Mouse (Mus musculus) liver, embryonic 12.5 days (tissue): ENCODE measurements around the gene Eng. TPM values are rescaled to one million over a fixed set of nuclear protein-coding genes. Genes with fewer than 3 reads are reported as not detected.

Source experiments
- ATAC-seq: fragments of 200-750 bp; cut with Nextera tagmentation; 2 replicates; pipeline ENCODE4 v1.8.0; 2017; ENCODE audit warnings: moderate number of reproducible peaks, mild to moderate bottlenecking, moderate library complexity
- H3K27ac ChIP-seq: fragments of 300-500 bp; sonication (generic); 2 replicates; pipeline ENCODE4 v1.5.1; 2016; ENCODE audit warnings: mild to moderate bottlenecking
- H3K27me3 ChIP-seq: fragments of 300-500 bp; sonication (generic); replicated peaks from 2 replicates; pipeline ENCODE4 v1.6.1; 2016; ENCODE audit warnings: mild to moderate bottlenecking, moderate library complexity
- H3K36me3 ChIP-seq: fragments of 300-500 bp; sonication (generic); 2 replicates; pipeline ENCODE4 v1.6.1; 2016; ENCODE audit warnings: mild to moderate bottlenecking, moderate library complexity
- H3K4me1 ChIP-seq: fragments of 300-500 bp; sonication (generic); 2 replicates; pipeline ENCODE4 v1.6.1; 2016
- H3K4me2 ChIP-seq: fragments of 300-500 bp; sonication (generic); 2 replicates; pipeline ENCODE4 v1.6.1; 2016; ENCODE audit warnings: mild to moderate bottlenecking, moderate library complexity
- H3K4me3 ChIP-seq: fragments of 300-500 bp; sonication (generic); 2 replicates; pipeline ENCODE4 v1.5.1; 2016; ENCODE audit warnings: mild to moderate bottlenecking, moderate library complexity
- H3K9ac ChIP-seq: fragments of 300-500 bp; sonication (generic); 2 replicates; pipeline ENCODE4 v1.6.1; 2016; ENCODE audit warnings: mild to moderate bottlenecking, moderate library complexity
- H3K9me3 ChIP-seq: fragments of 300-500 bp; sonication (generic); replicated peaks from 2 replicates; pipeline ENCODE4 v1.6.1; 2016; ENCODE audit warnings: mild to moderate bottlenecking, moderate library complexity
- WGBS: fragments of 180-500 bp; shearing (Covaris S2); methylation state at CpG from one replicate; pipeline ENCODE4 v1.1.7; 2016; ENCODE audit not compliant: insufficient replicate concordance; 5-methylcytosine and 5-hydroxymethylcytosine counted together
- polyA plus RNA-seq: library from polyadenylated mRNA; unstranded; fragments of >200 nt; fragmentation: Nextera tagmentation; extraction: Ambion mirVana; gene quantifications from 2 replicates; pipeline ENCODE4 v1.2.1, GENCODE M21; 2016

The Eng gene
- polyA plus RNA-seq, 1 experiment from 2014 or later: 35.4 TPM

- peaks cover 83% of the 10 kb centered on the region for H3K36me3 ChIP-seq
- WGBS: 90% methylated on average over 7 of the region's 7 CpGs
Measured at GRCm38 (mm10) chr2:32705018-32705417, 58.6 kb downstream of the Eng start.

GRCm38 (mm10) chr2:32706971-32707370 is 60.6 kb downstream of the Eng start:
- no peaks in the 10 kb centered on the region for H3K9me3 ChIP-seq
- 89% methylated on average over 6 of the region's 6 CpGs for WGBS
- no peak overlapping the region for H3K9ac ChIP-seq
- H3K27me3 ChIP-seq: no peaks in the 10 kb centered on the region
- H3K27ac ChIP-seq: no peak overlapping the region
- ATAC-seq: no peak
- H3K4me3 ChIP-seq: no peak overlapping the region
- H3K4me1 ChIP-seq: peaks cover 30% of the 10 kb centered on the region
- peaks cover 98% of the 10 kb centered on the region for H3K36me3 ChIP-seq
- H3K4me2 ChIP-seq: no peak overlapping the region

More at GRCm38 (mm10) chr2:32705018-32705417, 58.6 kb downstream of the Eng start:
- no peaks in the 10 kb centered on the region for H3K9me3 ChIP-seq
- H3K27ac ChIP-seq: peak overlapping the region; percentile 59
- H3K4me3 ChIP-seq: no peak overlapping the region
- H3K4me1 ChIP-seq: peaks cover 16% of the 10 kb centered on the region
- H3K27me3 ChIP-seq: no peaks in the 10 kb centered on the region
- no peak for ATAC-seq
- no peak overlapping the region for H3K4me2 ChIP-seq
- no peak overlapping the region for H3K9ac ChIP-seq

- WGBS: 34% methylated on average over 3 of the region's 3 CpGs
- Histone ChIP-seq H3K27me3 (no peaks in the 10 kb centered on the region), H3K36me3 (peaks cover 81% of the 10 kb centered on the region), H3K9me3 (no peaks in the 10 kb centered on the region), H3K27ac (no peak overlapping the region), H3K4me3 (no peak overlapping the region), H3K9ac (no peak overlapping the region), H3K4me1 (peaks cover 31% of the 10 kb centered on the region), H3K4me2 (no peak overlapping the region)
- no peak for ATAC-seq
Measured at GRCm38 (mm10) chr2:32708643-32709042, 62.2 kb downstream of the Eng start.

- Histone ChIP-seq H3K36me3 (peaks cover 71% of the 10 kb centered on the region), H3K4me1 (peaks cover 40% of the 10 kb centered on the region), H3K4me2 (no peak overlapping the region), H3K4me3 (no peak overlapping the region), H3K9me3 (no peaks in the 10 kb centered on the region), H3K9ac (no peak overlapping the region), H3K27me3 (no peaks in the 10 kb centered on the region), H3K27ac (no peak overlapping the region)
- 89% methylated on average over 20 of the region's 20 CpGs for WGBS
- no peak for ATAC-seq
Measured at GRCm38 (mm10) chr2:32709521-32710137, 63.2 kb downstream of the Eng start.

- 41% methylated on average over 5 of the region's 5 CpGs for WGBS
- no peaks in the 10 kb centered on the region for H3K27me3 ChIP-seq
Measured at GRCm38 (mm10) chr2:32710425-32710824, 64.0 kb downstream of the Eng start.

GRCm38 (mm10) chr2:32711301-32712056 is 65.1 kb downstream of the Eng start:
- WGBS: 13% methylated on average over 9 of the region's 9 CpGs
- ATAC-seq: no peak
- H3K9me3 ChIP-seq: no peaks in the 10 kb centered on the region
- H3K27ac ChIP-seq: peak overlapping the region; percentile 93
- H3K36me3 ChIP-seq: peaks cover 52% of the 10 kb centered on the region
- peak overlapping the region; percentile 90 for H3K9ac ChIP-seq
- H3K27me3 ChIP-seq: no peaks in the 10 kb centered on the region
- H3K4me1 ChIP-seq: peaks cover 45% of the 10 kb centered on the region
- peak overlapping the region; percentile 83 for H3K4me2 ChIP-seq
- peak overlapping the region; percentile 93 for H3K4me3 ChIP-seq

More at GRCm38 (mm10) chr2:32710425-32710824, 64.0 kb downstream of the Eng start:
- Histone ChIP-seq H3K4me2 (peak overlapping the region; percentile 83; the same call in 1 of the 2 replicates), H3K4me3 (no peak overlapping the region), H3K36me3 (peaks cover 63% of the 10 kb centered on the region), H3K9ac (no peak overlapping the region), H3K27ac (no peak overlapping the region), H3K9me3 (no peaks in the 10 kb centered on the region), H3K4me1 (peaks cover 44% of the 10 kb centered on the region)
- ATAC-seq: no peak

DNA sequence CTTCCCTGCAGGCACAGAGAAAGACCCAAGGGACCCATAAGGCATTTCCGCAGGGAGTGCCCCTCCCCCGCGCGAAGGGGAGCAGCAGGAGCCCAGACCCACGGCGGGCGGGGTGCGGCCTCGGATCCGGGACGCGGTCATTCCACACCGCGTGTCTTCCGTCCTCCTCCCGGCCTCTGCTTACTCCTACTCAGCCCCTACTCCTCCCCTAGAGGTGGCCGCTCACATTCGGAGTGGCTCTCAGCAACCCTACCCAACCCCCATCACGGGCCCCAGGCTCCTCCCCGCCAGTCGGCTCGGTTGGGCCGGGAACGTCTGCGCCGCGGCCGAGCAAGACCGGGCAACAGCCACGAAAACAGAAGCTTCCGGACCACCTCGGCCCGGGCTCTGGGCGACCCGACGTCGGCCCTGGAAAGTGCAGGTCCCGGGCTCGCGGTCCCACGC is 65.7 kb downstream of the Eng start:
- Histone ChIP-seq H3K27ac (peak overlapping the region; percentile 93), H3K4me3 (peak overlapping the region; percentile 93), H3K27me3 (no peaks in the 10 kb centered on the region), H3K9ac (peak overlapping the region; percentile 90), H3K36me3 (peaks cover 46% of the 10 kb centered on the region), H3K9me3 (no peaks in the 10 kb centered on the region), H3K4me1 (peaks cover 45% of the 10 kb centered on the region), H3K4me2 (peak overlapping the region; percentile 83)
- under 1% methylated on average over 41 of the region's 41 CpGs for WGBS
- ATAC-seq: peak; percentile 76

DNA sequence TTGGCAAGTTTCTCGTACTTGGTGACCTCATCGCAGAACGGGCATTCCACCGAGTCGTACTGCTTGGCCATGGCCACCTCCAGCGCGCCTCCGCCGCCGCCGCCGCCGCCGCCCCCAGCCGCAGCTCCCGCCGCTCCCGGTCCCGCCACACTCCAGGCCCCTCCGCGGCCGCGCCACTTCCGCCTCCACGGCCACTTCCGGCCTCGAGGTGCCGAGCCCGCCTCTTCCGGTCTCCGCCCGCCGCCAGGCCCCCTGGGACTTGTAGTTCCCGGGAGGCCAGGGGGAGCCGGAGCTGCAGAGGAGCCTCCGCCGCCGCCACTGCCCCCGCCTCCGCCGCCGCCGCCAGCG is 66.2 kb downstream of the Eng start:
- peak overlapping the region; percentile 93 for H3K4me3 ChIP-seq
- H3K27ac ChIP-seq: peak overlapping the region; percentile 93
- peak overlapping the region; percentile 83 for H3K4me2 ChIP-seq
- peak; percentile 88 for ATAC-seq
- H3K4me1 ChIP-seq: peaks cover 45% of the 10 kb centered on the region
- H3K27me3 ChIP-seq: no peaks in the 10 kb centered on the region
- H3K9me3 ChIP-seq: no peaks in the 10 kb centered on the region
- peaks cover 42% of the 10 kb centered on the region for H3K36me3 ChIP-seq
- WGBS: under 1% methylated on average over 26 of the region's 44 CpGs
- peak overlapping the region; percentile 90 for H3K9ac ChIP-seq

- WGBS: 1% methylated on average over 36 of the region's 79 CpGs
- Histone ChIP-seq H3K4me3 (peak within 1 kb of the TSS; percentile 93), H3K27ac (peak within 1 kb of the TSS; percentile 93), H3K9ac (peak within 1 kb of the TSS; percentile 90), H3K4me2 (peak within 1 kb of the TSS; percentile 83), H3K27me3 (no peaks in the 10 kb centered on the region), H3K9me3 (no peaks in the 10 kb centered on the region), H3K4me1 (peaks cover 45% of the 10 kb centered on the region), H3K36me3 (peaks cover 36% of the 10 kb centered on the region)
- peak; percentile 82 for ATAC-seq
Measured at GRCm38 (mm10) chr2:32712934-32713817, 66.8 kb downstream of the Eng start, which contains the start of gene Cdk9. TSS of gene Cdk9 (minus strand) at chr2:32713076.

DNA sequence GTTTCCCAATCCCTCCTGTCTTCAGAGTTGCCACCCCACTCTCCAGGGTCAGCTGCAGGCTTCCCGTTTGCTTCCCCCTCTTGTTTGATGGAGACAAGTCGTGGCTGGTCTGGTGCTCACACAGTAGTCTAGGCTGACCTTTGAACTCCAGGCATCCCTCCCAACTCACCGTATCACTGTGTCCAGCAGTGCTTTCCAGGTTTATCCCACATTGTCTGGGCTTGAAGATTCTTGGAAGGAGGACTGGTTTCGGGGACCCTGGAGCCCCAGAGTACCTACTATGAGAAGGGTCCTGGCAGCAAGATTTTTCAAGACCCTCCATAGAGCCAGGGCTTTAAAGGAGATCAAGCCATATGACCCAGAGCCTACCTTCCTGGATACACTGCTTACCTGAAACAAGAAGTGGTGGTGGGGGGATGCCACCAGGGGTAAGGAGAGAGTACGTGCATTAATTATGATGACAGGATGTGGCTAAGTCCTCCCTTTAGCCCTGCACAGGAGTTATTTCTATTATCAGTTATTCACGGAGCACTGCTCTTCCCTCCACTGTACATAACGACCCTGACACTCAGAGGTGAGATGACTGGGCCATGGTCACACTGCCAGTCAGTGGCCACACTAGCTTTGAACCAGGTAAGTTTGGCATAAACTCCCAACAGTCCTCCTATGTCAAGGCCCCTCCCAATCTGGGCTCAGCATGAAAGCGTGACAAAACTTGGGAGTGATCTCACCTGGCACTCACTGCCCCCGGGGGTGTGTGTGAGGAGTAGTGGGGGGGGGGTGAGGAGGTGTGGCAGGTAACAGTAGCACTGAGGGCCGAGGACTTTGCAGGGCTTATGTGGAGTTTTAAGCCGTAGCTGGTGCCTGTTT is 68.0 kb downstream of the Eng start:
- Histone ChIP-seq H3K27me3 (no peaks in the 10 kb centered on the region), H3K36me3 (peaks cover 24% of the 10 kb centered on the region), H3K4me1 (peaks cover 42% of the 10 kb centered on the region), H3K9me3 (no peaks in the 10 kb centered on the region), H3K4me2 (peak overlapping the region; percentile 83), H3K9ac (peak overlapping the region; percentile 90), H3K27ac (peak overlapping the region; percentile 93), H3K4me3 (peak overlapping the region; percentile 93)
- ATAC-seq: no peak
- 32% methylated on average over 11 of the region's 11 CpGs for WGBS

DNA sequence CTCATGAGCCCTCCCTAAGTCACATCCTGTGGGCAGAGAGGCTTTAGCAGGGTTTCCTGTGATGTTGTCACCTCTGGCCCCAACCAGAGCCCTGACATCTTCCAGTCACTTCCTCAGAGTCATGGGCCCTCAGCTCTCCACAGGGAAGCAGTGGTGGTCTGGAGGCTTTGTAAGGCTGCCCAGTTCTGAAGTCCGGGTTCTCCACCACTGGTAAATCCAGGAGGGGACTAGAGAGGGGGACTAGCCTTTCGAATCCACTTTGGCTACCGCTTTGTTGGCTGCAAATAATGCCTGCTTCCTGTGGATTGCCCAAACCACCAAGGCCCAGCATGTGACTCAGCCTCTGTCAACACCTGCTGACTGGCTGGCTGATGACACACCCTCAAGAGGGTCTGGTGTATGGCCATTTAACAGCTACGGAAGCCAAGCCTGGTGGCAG is 68.6 kb downstream of the Eng start:
- H3K4me1 ChIP-seq: peaks cover 41% of the 10 kb centered on the region
- H3K27ac ChIP-seq: peak overlapping the region; percentile 93
- WGBS: 12% methylated on average over 4 of the region's 4 CpGs
- no peak for ATAC-seq
- peak overlapping the region; percentile 9; the same call in 1 of the 2 replicates for H3K4me2 ChIP-seq
- peak overlapping the region; percentile 12; the same call in 1 of the 2 replicates for H3K9ac ChIP-seq
- H3K27me3 ChIP-seq: no peaks in the 10 kb centered on the region
- H3K9me3 ChIP-seq: no peaks in the 10 kb centered on the region
- no peak overlapping the region for H3K4me3 ChIP-seq
- H3K36me3 ChIP-seq: peaks cover 17% of the 10 kb centered on the region
